Mouse (Mus musculus) gastrocnemius, postnatal 14 days (tissue): ENCODE measurements around the gene Nkap. TPM values are rescaled to one million over a fixed set of nuclear protein-coding genes. Genes with fewer than 3 reads are reported as not detected.
A peak's percentile ranks its signal among the peaks of the same experiment; 100 is the strongest.
"Not testable (repeated sequence)": the region's sequence is repeated elsewhere in the genome, so short reads cannot be mapped to it uniquely, and the experiment has no call there.

Experiments used
- DNase-seq: peaks from one replicate; pipeline ENCODE4 v3.0.0; 2021; ENCODE audit warnings: mixed read lengths
- intact Hi-C: fragments of 180-260 bp; cut with DNase I; formaldehyde crosslinking; loops from one replicate; pipeline ENCODE4 v1.15.1; 2025; ENCODE audit warnings: low total_unique reads
- total RNA-seq, 2 experiments: library from RNA; stranded (reverse); gene quantifications; 2 replicates each; pipeline ENCODE4 v1.2.3; 2021

Gene Nkap
- total RNA-seq, 2 experiments from 2014 or later: 6.6 to 7.2 TPM

DNA sequence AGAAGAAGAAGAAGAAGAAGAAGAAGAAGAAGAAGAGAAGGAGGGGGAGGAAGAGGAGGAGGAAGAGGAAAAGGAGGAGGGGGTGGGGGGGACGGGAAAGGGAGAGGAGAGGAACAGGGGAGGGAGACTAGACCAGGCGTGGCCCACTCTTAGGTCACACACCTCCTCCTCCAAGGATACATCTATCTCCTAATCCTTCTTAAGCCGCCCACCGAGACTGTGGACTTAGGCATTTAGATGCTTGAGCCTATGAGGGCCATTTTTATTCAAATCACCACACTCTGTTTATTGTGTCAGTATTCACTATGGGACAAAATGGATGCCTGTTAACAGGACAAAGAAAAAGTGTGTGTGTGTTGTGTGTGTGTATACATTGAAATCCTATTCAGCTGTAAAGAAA is 17.9 kb downstream of the Nkap start:
- intact Hi-C loops: not testable (repeated sequence)

DNA sequence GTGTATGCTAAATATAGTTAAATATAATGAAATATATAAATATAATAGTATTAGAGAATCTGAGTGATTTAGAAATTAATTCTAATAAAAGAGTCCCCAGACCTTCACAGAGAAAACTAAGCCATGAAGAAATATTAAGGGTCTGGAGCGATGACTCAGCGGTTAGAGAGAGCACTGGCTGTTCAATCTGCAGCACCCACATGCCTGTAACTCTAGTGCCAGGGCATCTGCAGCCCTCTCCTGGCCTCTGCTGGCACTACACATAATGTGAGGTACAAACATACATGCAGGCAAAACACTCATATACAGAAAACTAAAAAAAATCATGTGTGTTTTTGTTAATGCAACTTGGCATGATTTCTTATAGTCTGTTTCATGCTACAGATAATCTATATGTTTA is 18.4 kb downstream of the Nkap start:
- no peak for DNase-seq
- intact Hi-C loops: no loop called here

More for the DNA sequence above, 17.9 kb downstream of the Nkap start:
- DNase-seq: not testable (repeated sequence)

DNA sequence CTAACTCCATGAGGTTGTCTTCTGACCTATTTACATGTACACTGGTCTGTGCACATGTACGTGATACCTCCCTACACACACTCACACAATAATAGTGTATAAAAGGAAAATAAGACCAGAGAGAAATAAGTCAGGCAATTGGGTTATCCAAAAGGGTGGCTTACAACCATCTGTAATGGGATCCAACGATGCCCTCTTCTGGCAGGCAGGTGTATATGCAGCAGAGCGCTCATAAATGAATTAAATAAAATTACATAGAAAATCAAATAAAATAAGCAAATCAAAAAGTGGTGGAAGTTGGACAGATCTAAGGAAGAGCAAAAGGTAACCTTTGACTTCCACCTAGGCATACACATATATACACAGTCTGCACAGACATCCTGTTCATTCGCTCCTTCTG is 31.2 kb downstream of the Nkap start:
- no peak for DNase-seq
- intact Hi-C loops: no loop called here

DNA sequence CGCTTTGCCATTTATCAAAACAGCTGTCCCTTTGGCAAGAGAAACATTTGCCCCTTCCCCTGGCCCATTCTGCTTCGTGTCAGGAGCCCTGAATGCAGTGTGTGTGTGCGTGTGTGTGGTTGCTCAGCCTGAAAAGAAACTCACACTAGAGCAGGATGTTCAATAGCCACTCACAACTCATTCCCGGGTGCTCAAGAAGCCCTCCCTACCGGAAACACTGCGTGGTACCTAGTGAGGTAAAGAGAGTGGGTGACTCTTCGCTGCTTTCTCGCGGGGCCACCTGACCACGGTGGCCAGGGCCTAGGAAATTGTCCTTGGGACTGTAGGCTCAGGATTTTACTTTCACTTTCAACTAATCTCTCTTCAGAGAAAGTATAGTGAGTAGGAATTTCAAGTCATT is 34.6 kb downstream of the Nkap start:
- intact Hi-C loops: no loop called here
- no peak for DNase-seq

DNA sequence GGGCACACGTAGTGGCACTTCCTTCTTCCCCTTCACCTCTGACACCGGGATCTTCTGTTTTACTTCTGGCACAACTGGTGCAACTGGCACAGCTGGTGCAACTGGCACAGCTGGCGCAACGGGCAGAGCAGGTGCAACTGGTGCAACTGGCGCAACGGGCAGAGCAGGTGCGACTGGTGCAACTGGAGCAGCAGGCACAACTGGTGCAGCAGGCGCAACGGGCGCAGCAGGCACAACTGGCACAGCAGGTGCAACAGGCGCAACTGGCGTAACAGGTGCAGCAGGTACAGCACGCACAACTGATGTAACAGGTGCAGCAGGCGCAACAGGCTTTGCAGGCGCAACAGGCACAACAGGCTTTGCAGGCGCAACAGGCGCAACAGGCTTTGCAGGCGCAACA is 36.5 kb downstream of the Nkap start:
- intact Hi-C loops: no loop called here
- no peak for DNase-seq

DNA sequence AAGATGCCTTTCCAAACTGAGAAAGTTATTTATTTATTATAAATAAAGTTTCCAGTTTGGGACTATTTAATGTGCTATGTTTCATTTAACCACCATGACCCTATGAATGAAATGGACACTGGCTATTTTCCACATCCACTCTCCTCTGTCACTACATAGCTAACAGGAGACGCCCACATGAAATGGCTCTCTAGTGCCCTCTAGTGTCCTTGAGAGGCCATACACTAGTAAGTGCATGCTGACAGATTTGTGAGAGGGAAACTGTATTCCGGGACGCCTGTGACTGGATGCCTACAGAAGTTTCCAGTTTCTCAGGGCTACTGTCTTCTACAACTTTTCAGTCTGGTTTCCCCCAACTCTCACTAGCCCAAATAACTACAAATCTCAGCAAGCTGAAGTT is 40.5 kb downstream of the Nkap start:
- DNase-seq: peak; percentile 17
- intact Hi-C loops: no loop called here

DNA sequence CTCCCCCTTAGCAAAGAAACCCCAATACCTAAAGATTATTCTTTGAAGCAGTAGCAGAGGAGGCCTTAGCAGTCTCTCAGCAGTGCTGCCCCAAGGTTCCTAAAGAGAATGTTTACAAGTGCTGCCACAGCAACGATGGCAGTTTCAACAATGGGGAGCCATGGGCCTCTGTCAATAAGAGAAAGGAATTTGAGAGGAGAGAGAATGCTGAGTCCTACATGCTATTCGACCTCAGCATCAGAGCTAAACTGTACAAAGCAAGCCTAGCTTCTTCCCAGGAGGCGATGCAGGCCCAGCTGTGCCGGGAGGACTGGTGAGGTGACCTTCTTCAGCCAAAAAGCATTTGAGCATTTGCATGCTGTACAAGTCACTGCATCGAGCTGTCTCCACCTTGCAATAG is 42.1 kb downstream of the Nkap start, which contains the start of gene Akap14:
Gene Akap14, minus strand, starts transcription at position 101 of the 400 bp plus-strand sequence.
- intact Hi-C loops: no loop called here
- DNase-seq: no peak

DNA sequence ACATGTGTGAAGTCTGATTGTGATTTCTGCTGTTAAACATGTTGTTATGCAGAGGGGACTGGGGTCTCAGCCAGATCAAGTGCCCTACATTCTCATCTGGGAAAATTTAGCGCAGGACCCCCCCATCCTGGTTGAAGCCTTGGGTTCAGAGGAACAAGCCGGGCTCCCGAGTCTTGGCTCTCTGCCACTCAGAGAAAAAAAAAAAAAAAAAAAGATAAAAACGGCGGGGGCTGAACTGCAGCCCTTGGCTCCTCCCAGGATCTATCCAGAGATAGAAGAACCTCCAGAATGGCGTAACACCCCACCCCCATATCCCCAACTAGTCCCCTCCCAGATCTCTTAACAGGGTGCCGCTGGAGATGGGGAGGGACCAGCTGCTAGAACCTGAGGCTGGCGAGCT is 57.8 kb downstream of the Nkap start:
- DNase-seq, intact Hi-C loops: not testable (repeated sequence)

DNA sequence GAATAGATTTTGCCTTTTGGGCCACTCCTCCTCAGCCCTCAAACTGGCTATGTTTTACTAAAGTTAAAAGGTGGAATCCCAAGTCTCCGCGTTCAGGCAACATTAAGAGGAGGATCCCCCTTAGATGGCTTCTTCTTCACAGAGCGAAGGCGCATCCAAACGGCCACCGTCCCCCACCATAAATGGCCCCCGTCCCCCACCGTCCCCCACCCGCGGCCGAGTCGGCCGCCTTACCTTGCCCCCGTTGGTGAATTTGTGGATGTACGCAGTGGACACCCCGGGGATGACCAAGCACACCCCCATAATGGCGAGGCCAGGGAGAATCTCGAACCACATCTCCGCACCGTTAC is 64.1 kb downstream of the Nkap start:
- DNase-seq: no peak
- intact Hi-C loops: no loop called here

DNA sequence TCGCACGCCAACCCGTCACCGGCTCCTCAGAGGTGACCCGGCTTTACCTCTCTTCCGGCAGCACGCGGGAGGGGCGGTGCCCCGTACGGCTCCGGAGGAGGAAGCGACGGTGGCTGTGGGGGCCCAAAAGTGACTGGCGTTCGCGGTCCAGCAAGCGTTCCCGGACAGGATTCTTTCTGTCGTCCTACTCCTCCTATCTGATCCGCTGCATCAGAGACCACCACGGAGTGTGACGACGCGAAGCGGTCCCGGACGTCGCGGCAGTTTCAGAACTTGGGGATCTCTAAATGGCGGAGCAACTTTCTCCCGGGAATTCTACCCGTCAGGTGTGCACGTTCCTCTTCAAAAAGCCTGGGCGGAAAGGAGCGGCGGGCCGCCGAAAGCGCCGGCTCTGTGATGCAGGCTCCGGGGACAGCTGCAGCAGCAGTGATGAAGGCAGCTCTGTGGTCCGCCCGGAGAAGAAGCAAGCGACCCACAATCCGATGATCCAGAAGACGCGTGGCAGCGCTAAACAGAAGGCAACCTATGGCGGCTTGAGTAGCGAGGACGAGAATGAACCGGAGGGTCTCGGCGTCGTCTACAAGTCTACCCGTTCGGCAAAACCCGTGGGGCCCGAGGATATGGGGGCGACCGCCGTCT is 64.6 kb downstream of the Nkap start, which contains the start of the genes Ndufa1 and Rnf113a1:
Gene Ndufa1, minus strand, starts transcription at position 59 of the 639 bp plus-strand sequence.
Gene Rnf113a1, plus strand, starts transcription at position 141 of the 639 bp plus-strand sequence.
- peak; percentile 81 for DNase-seq
- intact Hi-C loops: no loop called here

DNA sequence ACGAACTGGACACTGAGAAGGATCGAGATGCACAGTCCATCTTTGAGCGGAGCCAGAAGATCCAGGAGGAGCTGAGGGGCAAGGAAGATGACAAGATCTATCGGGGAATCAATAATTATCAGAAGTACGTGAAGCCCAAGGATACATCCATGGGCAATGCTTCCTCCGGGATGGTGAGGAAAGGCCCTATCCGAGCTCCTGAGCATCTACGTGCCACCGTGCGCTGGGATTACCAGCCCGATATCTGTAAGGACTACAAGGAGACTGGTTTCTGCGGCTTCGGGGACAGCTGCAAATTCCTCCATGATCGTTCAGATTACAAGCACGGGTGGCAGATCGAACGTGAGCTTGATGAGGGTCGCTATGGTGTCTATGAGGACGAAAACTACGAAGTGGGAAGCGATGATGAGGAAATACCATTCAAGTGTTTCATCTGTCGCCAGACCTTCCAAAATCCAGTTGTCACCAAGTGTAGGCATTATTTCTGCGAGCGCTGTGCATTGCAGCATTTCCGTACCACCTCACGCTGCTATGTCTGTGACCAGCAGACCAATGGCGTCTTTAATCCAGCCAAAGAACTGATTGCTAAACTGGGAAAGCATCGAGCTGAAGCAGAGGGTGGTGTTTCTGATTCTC is 65.3 kb downstream of the Nkap start:
- no peak for DNase-seq
- intact Hi-C loops: no loop called here

DNA sequence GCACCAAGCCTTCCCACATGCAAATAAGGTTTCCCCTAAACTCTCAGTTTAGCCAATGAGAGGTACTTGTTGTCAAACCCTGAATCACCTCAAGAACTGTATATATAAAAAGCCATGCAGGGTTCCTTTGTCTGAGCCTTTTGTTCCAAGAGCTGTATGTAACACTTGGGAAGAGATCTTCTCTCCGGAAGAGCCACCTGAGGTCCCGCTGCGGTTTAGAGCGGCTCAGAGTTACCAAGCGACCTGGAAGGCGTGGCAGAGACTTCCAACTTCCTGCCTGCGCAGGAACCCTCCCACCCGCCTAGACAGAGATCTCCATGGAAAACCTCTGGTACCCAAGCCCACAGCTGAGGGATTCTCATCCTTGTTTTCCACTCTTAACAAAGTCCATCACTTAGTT is 72.1 kb downstream of the Nkap start:
- intact Hi-C loops: no loop called here
- DNase-seq: no peak

Other genes with a start within 250 kb of the Nkap start
- 1 to 10 TPM; 3.7 to 4.2 TPM for gene Nkrf, start 223.9 kb upstream of the Nkap start, total RNA-seq
- gene Sept6, start 135.0 kb upstream of the Nkap start, total RNA-seq: 1 to 10 TPM; 4.3 to 7.0 TPM
- gene Sowahd, start 78.0 kb upstream of the Nkap start, total RNA-seq: not detected
- gene Rpl39, start 41.4 kb upstream of the Nkap start, total RNA-seq: 100 to 1,000 TPM; 417 to 466 TPM
- 1 to 10 TPM; 8.5 to 9.4 TPM for gene Upf3b, start 16.5 kb upstream of the Nkap start, total RNA-seq
- not detected for gene Akap14, start 42.0 kb downstream of the Nkap start, total RNA-seq
- gene Ndufa1, start 64.4 kb downstream of the Nkap start, total RNA-seq: 100 to 1,000 TPM; 346 to 390 TPM
- gene Rnf113a1, start 64.5 kb downstream of the Nkap start, total RNA-seq: 1 to 10 TPM; 1.8 to 2.4 TPM
- gene Gm9, start 84.2 kb downstream of the Nkap start, total RNA-seq: not detected
- gene Rhox1, start 95.5 kb downstream of the Nkap start, total RNA-seq: not detected
- not detected for gene Rhox2a, start 118.2 kb downstream of the Nkap start, total RNA-seq
- not detected for gene Rhox3a, start 123.1 kb downstream of the Nkap start, total RNA-seq
- not detected for gene Rhox4a, start 138.5 kb downstream of the Nkap start, total RNA-seq